Mouse (Mus musculus) heart, embryonic 14.5 days (tissue): ENCODE measurements at regions not wholly inside any gene's neighbourhood (a gene's known extent, or its start where the extent isn't known, plus 50 kb on each side); places are given as distances from the start of the nearest gene placed in this dataset.

ENCODE experiments used
- ATAC-seq: fragments of 200-750 bp; cut with Nextera tagmentation; 2 replicates; pipeline ENCODE4 v1.8.0; 2017; ENCODE audit warnings: low read depth, moderate TSS enrichment; ENCODE audit not compliant: insufficient number of reproducible peaks, insufficient read depth, low FRiP score
- H3K27ac ChIP-seq, 2 experiments: fragments of 200-500 bp in 1 of 2; fragments of 300-500 bp in 1 of 2; sonication (generic) in 1 of 2; replicated peaks in 1 of 2; 2 replicates each; pipeline ENCODE4 v1.5.1; 2012 to 2014; ENCODE audit warnings: low read depth in 2 of 2, low read length in 2 of 2, control low read depth in 1 of 2, mild to moderate bottlenecking in 1 of 2, mixed read lengths in 1 of 2; ENCODE audit not compliant: control insufficient read depth in 1 of 2, insufficient read depth in 1 of 2
- H3K27me3 ChIP-seq: fragments of 300-500 bp; sonication (generic); 2 replicates; pipeline ENCODE4 v1.6.1; 2014; ENCODE audit warnings: mild to moderate bottlenecking, low read length, control low read depth; ENCODE audit not compliant: control insufficient read depth, insufficient read depth
- H3K36me3 ChIP-seq: fragments of 300-500 bp; sonication (generic); 2 replicates; pipeline ENCODE4 v1.6.1; 2014; ENCODE audit warnings: mild to moderate bottlenecking, control low read depth, low read length, mixed read lengths; ENCODE audit not compliant: control insufficient read depth, insufficient read depth
- H3K4me1 ChIP-seq, 2 experiments: fragments of 200-500 bp in 1 of 2; fragments of 300-500 bp in 1 of 2; sonication (generic) in 1 of 2; 2 replicates each; pipeline ENCODE4 v1.6.1; 2012 to 2014; ENCODE audit warnings: low read length in 2 of 2, control low read depth in 1 of 2, mixed read lengths in 1 of 2; ENCODE audit not compliant: control insufficient read depth in 2 of 2, insufficient read depth in 2 of 2
- H3K4me2 ChIP-seq: fragments of 300-500 bp; sonication (generic); 2 replicates; pipeline ENCODE4 v1.6.1; 2014; ENCODE audit warnings: mild to moderate bottlenecking, low read length
- H3K4me3 ChIP-seq, 2 experiments: fragments of 200-500 bp in 1 of 2; fragments of 300-500 bp in 1 of 2; sonication (generic) in 1 of 2; 2 replicates each; pipeline ENCODE4 v1.5.1; 2012 to 2014; ENCODE audit warnings: low read length in 2 of 2, mild to moderate bottlenecking in 2 of 2, control low read depth in 1 of 2, low read depth in 1 of 2, moderate library complexity in 1 of 2; ENCODE audit not compliant: control insufficient read depth in 1 of 2, insufficient read depth in 1 of 2
- H3K9ac ChIP-seq: fragments of 300-500 bp; sonication (generic); 2 replicates; pipeline ENCODE4 v1.6.1; 2014; ENCODE audit warnings: mild to moderate bottlenecking, low read length
- H3K9me3 ChIP-seq: fragments of 300-500 bp; sonication (generic); 2 replicates; pipeline ENCODE4 v1.6.1; 2016; ENCODE audit warnings: low read length, control low read depth; ENCODE audit not compliant: control insufficient read depth
- WGBS: fragments of 180-500 bp; shearing (Covaris S2); extraction: QIAGEN DNeasy Blood & Tissue Kit; methylation state at CpG from one replicate; pipeline ENCODE4 v1.1.7; 2014; 5-methylcytosine and 5-hydroxymethylcytosine counted together

GRCm38 (mm10) chrX:99350233-99350632 is 120.8 kb downstream of the Pja1 start:
- H3K9me3 ChIP-seq, result no peaks in the 10 kb centered on the region
- no peak overlapping the region for H3K27ac ChIP-seq
- no peak overlapping the region for H3K4me2 ChIP-seq
- peaks cover 10% of the 10 kb centered on the region; the same call in 1 of the 2 replicates for H3K27me3 ChIP-seq
- no peak for ATAC-seq
- H3K9ac ChIP-seq, result no peak overlapping the region
- no peak overlapping the region for H3K4me3 ChIP-seq
- WGBS, result 47% methylated on average over 3 of the region's 3 CpGs
- no peaks in the 10 kb centered on the region for H3K36me3 ChIP-seq
- peaks cover 0 to 2% of the 10 kb centered on the region in 2 experiments; a peak in 1 of 4 replicates for H3K4me1 ChIP-seq

GRCm38 (mm10) chrX:99340223-99340622 is 130.8 kb downstream of the Pja1 start:
- H3K9me3 ChIP-seq, result no peaks in the 10 kb centered on the region
- no peak overlapping the region for H3K4me2 ChIP-seq
- ATAC-seq, result no peak
- no peaks in the 10 kb centered on the region; the same call in 1 of the 2 replicates for H3K27me3 ChIP-seq
- H3K36me3 ChIP-seq, result no peaks in the 10 kb centered on the region
- H3K27ac ChIP-seq, result no peak overlapping the region
- H3K4me1 ChIP-seq, result peaks cover 0 to 2% of the 10 kb centered on the region in 2 experiments; a peak in 1 of 4 replicates
- H3K9ac ChIP-seq, result no peak overlapping the region
- WGBS, result 74% methylated on average over 6 of the region's 6 CpGs
- H3K4me3 ChIP-seq, result no peak overlapping the region

GRCm38 (mm10) chrX:99339081-99339876 is 131.8 kb downstream of the Pja1 start:
- no peak for ATAC-seq
- Histone ChIP-seq H3K9me3 (no peaks in the 10 kb centered on the region), H3K27ac (no peak overlapping the region), H3K4me1 (peaks cover 0 to 2% of the 10 kb centered on the region in 2 experiments; a peak in 1 of 4 replicates), H3K4me2 (no peak overlapping the region), H3K9ac (no peak overlapping the region), H3K36me3 (no peaks in the 10 kb centered on the region), H3K4me3 (no peak overlapping the region), H3K27me3 (no peaks in the 10 kb centered on the region; the same call in 1 of the 2 replicates)
- 42% methylated on average over 9 of the region's 9 CpGs for WGBS

GRCm38 (mm10) chrX:99336616-99337553 is 134.2 kb downstream of the Pja1 start:
- WGBS, result 64% methylated on average over 8 of the region's 8 CpGs
- Histone ChIP-seq H3K27me3 (no peaks in the 10 kb centered on the region; the same call in 1 of the 2 replicates), H3K9me3 (no peaks in the 10 kb centered on the region), H3K4me3 (no peak overlapping the region), H3K27ac (no peak overlapping the region), H3K36me3 (no peaks in the 10 kb centered on the region), H3K9ac (no peak overlapping the region), H3K4me2 (no peak overlapping the region), H3K4me1 (peaks cover 0 to 2% of the 10 kb centered on the region in 2 experiments; a peak in 1 of 4 replicates)
- ATAC-seq, result no peak

GRCm38 (mm10) chrX:99335886-99336589 is 135.0 kb downstream of the Pja1 start:
- H3K4me3 ChIP-seq, result no peak overlapping the region
- peaks cover 0 to 2% of the 10 kb centered on the region in 2 experiments; a peak in 1 of 4 replicates for H3K4me1 ChIP-seq
- 61% methylated on average over 8 of the region's 8 CpGs for WGBS
- H3K27ac ChIP-seq, result no peak overlapping the region
- ATAC-seq, result no peak
- H3K9me3 ChIP-seq, result no peaks in the 10 kb centered on the region
- no peak overlapping the region for H3K9ac ChIP-seq
- H3K36me3 ChIP-seq, result no peaks in the 10 kb centered on the region
- H3K27me3 ChIP-seq, result no peaks in the 10 kb centered on the region; the same call in 1 of the 2 replicates
- H3K4me2 ChIP-seq, result no peak overlapping the region

- H3K4me1 ChIP-seq, result peaks cover 4 to 5% of the 10 kb centered on the region in 2 experiments; a peak in 2 of 4 replicates
- no peaks in the 10 kb centered on the region for H3K36me3 ChIP-seq
- no peak overlapping the region for H3K9ac ChIP-seq
- no peak overlapping the region for H3K4me2 ChIP-seq
- no peaks in the 10 kb centered on the region for H3K9me3 ChIP-seq
- no peak for ATAC-seq
- WGBS, result 62% methylated on average over 4 of the region's 4 CpGs
- no peak overlapping the region for H3K27ac ChIP-seq
- peaks cover 4% of the 10 kb centered on the region; the same call in 1 of the 2 replicates for H3K27me3 ChIP-seq
- H3K4me3 ChIP-seq, result no peak overlapping the region
Measured at GRCm38 (mm10) chrX:99332457-99332770, 138.7 kb downstream of the Pja1 start.
